Mouse (Mus musculus) ES-Bruce4 (cell line): ENCODE measurements around the gene Spats2.
A peak's percentile ranks its signal among the peaks of the same experiment; 100 is the strongest.

ENCODE experiments used
- CTCF ChIP-seq: IDR thresholded peaks from one replicate; pipeline ENCODE4 v1.8.1; 2011; ENCODE audit warnings: low read depth, low read length
- EP300 ChIP-seq: IDR thresholded peaks from 2 replicates; pipeline ENCODE4 v1.6.1; 2011; ENCODE audit warnings: low read depth, low read length; ENCODE audit not compliant: insufficient read depth
- POLR2A ChIP-seq: IDR thresholded peaks from one replicate; pipeline ENCODE4 v1.8.1; 2011; ENCODE audit warnings: low read length; ENCODE audit not compliant: insufficient read depth

DNA sequence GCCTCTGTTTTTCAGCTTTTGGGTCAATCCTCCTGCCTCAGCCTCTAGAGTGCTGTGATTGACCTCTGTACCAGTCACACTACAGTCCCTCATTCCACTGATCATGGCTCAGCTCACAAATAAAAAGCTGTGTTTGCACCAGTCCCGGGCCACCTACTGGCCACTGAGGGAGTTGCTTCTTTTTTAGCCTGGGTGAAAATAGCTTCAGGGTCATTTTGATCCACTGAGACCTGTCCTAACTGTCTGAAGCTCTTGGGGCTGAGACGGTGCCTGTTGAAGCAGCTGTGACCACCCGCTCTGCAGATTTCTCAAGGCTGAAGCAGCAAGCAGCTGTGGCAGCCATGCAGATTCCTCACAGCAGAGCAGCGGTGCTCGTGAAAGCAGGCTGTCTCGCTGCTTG is 14.0 kb downstream of the Spats2 start:
- TF ChIP-seq CTCF (peak; percentile 34), POLR2A (no peak), EP300 (no peak)
